16 mouse cellular contexts compared by ENCODE assay signal in the genomic region with DNA sequence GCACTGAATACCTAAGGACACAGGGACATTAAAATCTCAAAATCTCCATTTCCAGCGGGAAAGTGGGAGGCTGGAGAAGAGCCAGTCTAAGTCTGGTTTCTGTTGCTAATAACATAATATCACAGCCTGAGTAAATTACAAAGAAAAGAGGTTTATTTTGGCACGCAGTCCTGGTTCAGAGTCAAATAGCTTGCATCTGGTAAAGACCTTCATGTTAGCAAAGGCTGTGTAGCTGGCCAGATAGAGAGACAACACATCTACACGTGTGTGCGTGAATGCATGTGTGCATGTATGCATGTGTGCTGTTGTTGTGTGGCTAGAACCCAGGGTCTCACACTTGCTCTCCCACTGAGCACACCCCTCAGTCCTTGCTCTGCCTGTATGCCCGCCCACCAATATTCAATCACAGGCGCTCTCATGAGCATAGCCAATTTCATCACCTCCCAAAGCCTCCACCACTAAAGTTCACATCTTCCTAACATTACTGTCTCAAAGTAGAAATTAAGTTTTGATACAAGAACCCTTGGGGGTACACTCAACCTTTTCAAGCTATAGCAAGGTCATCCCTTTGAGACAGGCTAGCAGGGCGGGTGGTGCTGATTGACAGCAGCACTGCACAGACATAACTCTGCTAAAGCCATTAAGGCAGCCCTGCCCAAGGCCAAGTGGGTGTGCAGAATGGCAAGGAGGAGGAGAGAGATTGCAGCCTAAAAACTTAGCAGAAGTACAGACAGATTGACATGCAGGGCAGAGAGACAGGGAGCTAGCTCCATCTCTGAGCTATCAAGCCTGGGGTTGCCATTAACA.
DNase-seq lines count a peak whose midpoint lies in the region; ATAC-seq lines count a peak whose summit lies in the region.
"Had no signal": no experiment of that assay in that cellular context is flagged by ENCODE, and none has a peak within 500 bp of the region (broad histone marks: within the 10 kb centered on the region; RNA-seq: fewer than 3 reads in every experiment).

No protein-coding gene starts in this region.

- H3K9me3 ChIP-seq in kidney, embryonic 16.5 days (ENCODE audit: low read length), result no peaks in the 10 kb centered on the region
- no peaks in the 10 kb centered on the region for H3K9me3 ChIP-seq in hindbrain, embryonic 11.5 days (ENCODE audit: control insufficient read depth, low read length)
- H3K9me3 ChIP-seq: forebrain, embryonic 13.5 days had no signal

- intact Hi-C loops in heart, postnatal 10 days (cut with DNase I), result no loop called here

- H3K9ac ChIP-seq in kidney, embryonic 16.5 days (replicated peaks; ENCODE audit: low read length), result no peak overlapping the region
- H3K9ac ChIP-seq in hindbrain, embryonic 11.5 days (ENCODE audit: low read depth, low read length), result no peak overlapping the region
- H3K9ac ChIP-seq: forebrain, embryonic 13.5 days had no signal

- H3K27ac ChIP-seq in kidney, embryonic 16.5 days (ENCODE audit: low read length), result peak overlapping the region; percentile 67; the same call in 1 of the 2 replicates
- H3K27ac ChIP-seq in hindbrain, embryonic 11.5 days (ENCODE audit: low read depth, low read length), result no peak overlapping the region
- H3K27ac ChIP-seq: forebrain, embryonic 13.5 days had no signal

- peaks cover 19% of the 10 kb centered on the region for H3K4me1 ChIP-seq in kidney, embryonic 16.5 days (ENCODE audit: insufficient read depth, low read length)
- H3K4me1 ChIP-seq in hindbrain, embryonic 11.5 days (replicated peaks; ENCODE audit: control insufficient read depth, insufficient read depth, low read length), result no peaks in the 10 kb centered on the region

- H3K36me3 ChIP-seq in kidney, embryonic 16.5 days (ENCODE audit: insufficient read depth, low read length), result peaks cover 10% of the 10 kb centered on the region
- no peaks in the 10 kb centered on the region for H3K36me3 ChIP-seq in hindbrain, embryonic 11.5 days (ENCODE audit: control insufficient read depth, insufficient read depth, low read length)

- WGBS in kidney, embryonic 16.5 days, result 74% methylated on average over 7 of the region's 7 CpGs
- 86% methylated on average over 7 of the region's 7 CpGs for WGBS in hindbrain, embryonic 11.5 days

- no peaks in the 10 kb centered on the region for H3K27me3 ChIP-seq in kidney, embryonic 16.5 days (ENCODE audit: insufficient read depth, low read length)
- no peaks in the 10 kb centered on the region for H3K27me3 ChIP-seq in hindbrain, embryonic 11.5 days (ENCODE audit: control insufficient read depth, insufficient read depth, low read length)
- H3K27me3 ChIP-seq: CH12.LX, Patski had no signal

- ATAC-seq in kidney, embryonic 16.5 days (ENCODE audit: low FRiP score, low TSS enrichment), result no peak
- ATAC-seq in hindbrain, embryonic 11.5 days (ENCODE audit: low FRiP score), result no peak
- ATAC-seq in megakaryocyte-erythroid progenitor cell, adult 5-6 weeks (replicated peaks; ENCODE audit: low FRiP score, low TSS enrichment, poor library complexity, severe bottlenecking), result no peak
- ATAC-seq: Patski had no signal

- no peak overlapping the region for H3K4me2 ChIP-seq in kidney, embryonic 16.5 days (replicated peaks; ENCODE audit: low read depth, low read length)
- no peak overlapping the region for H3K4me2 ChIP-seq in hindbrain, embryonic 11.5 days (replicated peaks; ENCODE audit: low read depth, low read length)

- DNase-seq in kidney, adult 8-10 months, result no peak
- peak; percentile 23 for DNase-seq in ZHBTc4 (ENCODE audit: low read depth, low spot score)
- peak; percentile 57 to 68 for DNase-seq in heart, adult 18-20 months
- peak; percentile 55 to 63 for DNase-seq in heart, postnatal 10 days
- no peak for DNase-seq in hindbrain, embryonic 11.5 days (ENCODE audit: low spot score)
- DNase-seq: adrenal gland, adult 2 months; cerebellum, adult 9-10 months; gastrocnemius, postnatal 14 days; layer of hippocampus, adult 9-11 months; lung, adult 2 months had no signal

- H3K4me3 ChIP-seq in kidney, embryonic 16.5 days (ENCODE audit: low read length), result no peak overlapping the region
- H3K4me3 ChIP-seq in hindbrain, embryonic 11.5 days (ENCODE audit: low read depth, low read length), result no peak overlapping the region
- H3K4me3 ChIP-seq: forebrain, embryonic 13.5 days; myocyte had no signal

Comparison
In these comparisons a context has a peak if more than half of its experiments do, and no peak if none do; other contexts are left out.
1. DNase-seq: peak in ZHBTc4 (single experiment), heart, adult 18-20 months (2 of 2) and heart, postnatal 10 days (2 of 2); none in kidney, adult 8-10 months (0 of 2) and hindbrain, embryonic 11.5 days (single experiment).